Comparison of ENCODE assay signal across 12 mouse cellular contexts in genomic region chr10:89434509-89435210, GRCm38 (mm10). TPM values are rescaled to one million over a fixed set of nuclear protein-coding genes. Genes with fewer than 3 reads are reported as not detected.
DNase-seq lines count a peak whose midpoint lies in the region; ATAC-seq lines count a peak whose summit lies in the region.
"Had no signal": no experiment of that assay in that cellular context is flagged by ENCODE, and none has a peak within 500 bp of the region (broad histone marks: within the 10 kb centered on the region; RNA-seq: fewer than 3 reads in every experiment).

No protein-coding gene starts in this region.

- no peak overlapping the region for H3K9ac ChIP-seq in hindbrain, embryonic 15.5 days
- peak overlapping the region; percentile 45; the same call in 1 of the 2 replicates for H3K9ac ChIP-seq in neural tube, embryonic 13.5 days
- H3K9ac ChIP-seq: embryonic facial prominence, embryonic 15.5 days had no signal

- H3K4me3 ChIP-seq in forebrain, embryonic 10.5 days = no peak overlapping the region; the same call in 1 of the 2 replicates
- 0 out of 2 replicates have a peak overlapping the region, but pooled peaks have one; percentile 11 for H3K4me3 ChIP-seq in hindbrain, embryonic 15.5 days
- H3K4me3 ChIP-seq in neural tube, embryonic 13.5 days = 0 out of 2 replicates have a peak overlapping the region, but pooled peaks have one; percentile 2
- H3K4me3 ChIP-seq: embryonic facial prominence, embryonic 15.5 days had no signal

- no peak for ATAC-seq in hindbrain, embryonic 15.5 days (ENCODE audit: low FRiP score, low read depth)
- ATAC-seq in neural tube, embryonic 13.5 days (ENCODE audit: low read depth) = peak; percentile 68; the same call in 1 of the 2 replicates
- ATAC-seq in erythroid progenitor cell, adult 5-6 weeks (replicated peaks; ENCODE audit: low FRiP score, poor library complexity, severe bottlenecking) = no peak
- ATAC-seq: activated CD4-positive, CD25-positive, alpha-beta regulatory T cell, adult 4 months had no signal

- WGBS in forebrain, embryonic 10.5 days = 11% methylated on average over 17 of the region's 17 CpGs
- 11% methylated on average over 17 of the region's 17 CpGs for WGBS in hindbrain, embryonic 15.5 days
- WGBS in neural tube, embryonic 13.5 days = 20% methylated on average over 17 of the region's 17 CpGs

- H3K9me3 ChIP-seq in forebrain, embryonic 10.5 days = no peaks in the 10 kb centered on the region
- no peaks in the 10 kb centered on the region for H3K9me3 ChIP-seq in hindbrain, embryonic 15.5 days
- H3K9me3 ChIP-seq in neural tube, embryonic 13.5 days = no peaks in the 10 kb centered on the region
- H3K9me3 ChIP-seq: embryonic facial prominence, embryonic 15.5 days had no signal

- H3K27me3 ChIP-seq in forebrain, embryonic 10.5 days (ENCODE audit: poor library complexity, severe bottlenecking) = peaks cover 90% of the 10 kb centered on the region
- H3K27me3 ChIP-seq in hindbrain, embryonic 15.5 days = peaks cover 39% of the 10 kb centered on the region
- peaks cover 69% of the 10 kb centered on the region for H3K27me3 ChIP-seq in neural tube, embryonic 13.5 days
- H3K27me3 ChIP-seq: embryonic facial prominence, embryonic 15.5 days had no signal

- peak overlapping the region; percentile 43 for H3K4me2 ChIP-seq in hindbrain, embryonic 15.5 days
- peak overlapping the region; percentile 34 for H3K4me2 ChIP-seq in neural tube, embryonic 13.5 days
- H3K4me2 ChIP-seq: embryonic facial prominence, embryonic 15.5 days had no signal

- H3K27ac ChIP-seq in forebrain, embryonic 10.5 days = no peak overlapping the region
- H3K27ac ChIP-seq in hindbrain, embryonic 15.5 days (replicated peaks) = no peak overlapping the region
- no peak overlapping the region for H3K27ac ChIP-seq in neural tube, embryonic 13.5 days (replicated peaks)
- H3K27ac ChIP-seq: embryonic facial prominence, embryonic 15.5 days had no signal

- H3K4me1 ChIP-seq in forebrain, embryonic 10.5 days = peaks cover 39% of the 10 kb centered on the region
- peaks cover 17% of the 10 kb centered on the region for H3K4me1 ChIP-seq in hindbrain, embryonic 15.5 days (replicated peaks)
- H3K4me1 ChIP-seq in neural tube, embryonic 13.5 days (replicated peaks) = peaks cover 21% of the 10 kb centered on the region
- H3K4me1 ChIP-seq: embryonic facial prominence, embryonic 15.5 days had no signal

- DNase-seq in embryo, embryonic 10 days (ENCODE audit: low spot score) = peak; percentile 72
- DNase-seq in forebrain, embryonic 10.5 days (ENCODE audit: extremely low spot score, low spot score) = peak; percentile 39
- no peak for DNase-seq in urinary bladder, postnatal 10 days (ENCODE audit: low spot score)
- no peak for DNase-seq in gastrocnemius, postnatal 4 days (ENCODE audit: low spot score in 2 of 2)
- DNase-seq: kidney, adult 8-10 months; lung, postnatal 10 days; right cerebral cortex, adult 18-20 months had no signal

- peaks cover 23% of the 10 kb centered on the region for H3K36me3 ChIP-seq in forebrain, embryonic 10.5 days (replicated peaks)
- no peaks in the 10 kb centered on the region for H3K36me3 ChIP-seq in hindbrain, embryonic 15.5 days
- no peaks in the 10 kb centered on the region for H3K36me3 ChIP-seq in neural tube, embryonic 13.5 days

RNA-seq across cellular contexts. Expression of gene Gas2l3, which starts 9.1 kb away (rescaled TPM):
- 14.7 and 15.4 TPM in 2 replicates for polyA plus RNA-seq in forebrain, embryonic 10.5 days (2016; fragmentation: Nextera tagmentation; extraction: Ambion mirVana)
- 5.5 and 7.4 TPM in 2 replicates for polyA plus RNA-seq in hindbrain, embryonic 15.5 days (2015; fragmentation: Nextera tagmentation; extraction: Ambion mirVana)
- polyA plus RNA-seq in neural tube, embryonic 13.5 days (2015; fragmentation: Nextera tagmentation; extraction: Ambion mirVana) = 5.8 and 6.3 TPM in 2 replicates
- 51.2 and 53.2 TPM in 2 replicates for total RNA-seq in erythroid progenitor cell, adult 5-6 weeks (2015; ENCODE audit: low replicate concordance)
- total RNA-seq in erythroid progenitor cell, adult 5-6 weeks (2017; ENCODE audit: low replicate concordance) = 63.8 and 110 TPM in 2 replicates
- 10 to 100 TPM; 17.7 to 19.1 TPM for total RNA-seq in gastrocnemius, postnatal 4 days (2021)

Comparison
In these comparisons a context has a peak if more than half of its experiments do, and no peak if none do; other contexts are left out.
1. DNase-seq: peak in embryo, embryonic 10 days (single experiment) and forebrain, embryonic 10.5 days (single experiment); none in urinary bladder, postnatal 10 days (single experiment) and gastrocnemius, postnatal 4 days (0 of 2).